Mouse (Mus musculus): ENCODE measurements around the gene Tmem131. TPM values are rescaled to one million over a fixed set of nuclear protein-coding genes. Genes with fewer than 3 reads are reported as not detected.

Tmem131 gene
- polyA plus RNA-seq, 1 experiment: 18.8 TPM

- TF ChIP-seq CTCF (IDR thresholded peaks at IDR 0.05; ENCODE audit: control insufficient read depth, insufficient read depth, insufficient replicate concordance, low read depth, low read length) (no peak), POLR2A (IDR thresholded peaks at IDR 0.05; ENCODE audit: control insufficient read depth, low read depth, low read length) (no peak)
- H3K27me3 ChIP-seq (ENCODE audit: control insufficient read depth, insufficient read depth, low read length): no peaks in the 10 kb centered on the region
- no peak overlapping the region for H3K27ac ChIP-seq (ENCODE audit: control insufficient read depth, insufficient read depth, low read depth, low read length)
- H3K4me3 ChIP-seq (ENCODE audit: control insufficient read depth, low read depth, low read length): no peak overlapping the region
- peaks cover 2% of the 10 kb centered on the region; the same call in 1 of the 2 replicates for H3K4me1 ChIP-seq (ENCODE audit: control insufficient read depth, insufficient read depth, low read length)
- no peaks in the 10 kb centered on the region for H3K36me3 ChIP-seq (ENCODE audit: control insufficient read depth, insufficient read depth, low read length)
These were observed 189.4 kb downstream of the Tmem131 start for GRCm38 (mm10) chr1:36753932-36754675.

DNA sequence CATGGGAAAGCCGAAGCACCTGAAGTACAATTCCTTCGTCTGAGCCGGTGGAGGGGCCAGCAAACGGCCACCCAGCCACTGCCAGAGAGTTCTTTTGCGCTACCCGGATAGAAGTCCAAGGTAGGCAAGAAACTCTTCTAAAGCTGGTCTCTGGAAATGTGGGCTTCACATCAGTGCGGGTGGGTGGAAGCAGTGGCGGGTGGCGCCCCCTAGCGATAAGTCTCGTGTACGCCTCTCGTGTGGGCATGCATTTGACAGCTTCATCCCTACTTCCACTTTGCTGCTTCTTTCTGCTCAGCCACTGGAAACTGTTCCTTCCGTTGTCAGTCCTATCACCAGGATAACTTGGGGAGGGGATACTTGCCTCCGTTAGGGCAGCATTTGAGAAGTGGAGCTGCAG, 197.0 kb downstream of the Tmem131 start:
- Histone ChIP-seq H3K27ac (ENCODE audit: control insufficient read depth, insufficient read depth, low read depth, low read length) (no peak overlapping the region), H3K27me3 (ENCODE audit: control insufficient read depth, insufficient read depth, low read length) (no peaks in the 10 kb centered on the region), H3K36me3 (ENCODE audit: control insufficient read depth, insufficient read depth, low read length) (no peaks in the 10 kb centered on the region), H3K4me1 (ENCODE audit: control insufficient read depth, insufficient read depth, low read length) (no peaks in the 10 kb centered on the region; the same call in 1 of the 2 replicates), H3K4me3 (ENCODE audit: control insufficient read depth, low read depth, low read length) (no peak overlapping the region)
- TF ChIP-seq CTCF (IDR thresholded peaks at IDR 0.05; ENCODE audit: control insufficient read depth, insufficient read depth, insufficient replicate concordance, low read depth, low read length) (peak; percentile 93), POLR2A (IDR thresholded peaks at IDR 0.05; ENCODE audit: control insufficient read depth, low read depth, low read length) (no peak)

- TF ChIP-seq CTCF (IDR thresholded peaks at IDR 0.05; ENCODE audit: control insufficient read depth, insufficient read depth, insufficient replicate concordance, low read depth, low read length) (no peak), POLR2A (IDR thresholded peaks at IDR 0.05; ENCODE audit: control insufficient read depth, low read depth, low read length) (no peak)
- no peak overlapping the region for H3K4me3 ChIP-seq (ENCODE audit: control insufficient read depth, low read depth, low read length)
- no peaks in the 10 kb centered on the region; the same call in 1 of the 2 replicates for H3K4me1 ChIP-seq (ENCODE audit: control insufficient read depth, insufficient read depth, low read length)
- H3K27ac ChIP-seq (ENCODE audit: control insufficient read depth, insufficient read depth, low read depth, low read length): no peak overlapping the region
- no peaks in the 10 kb centered on the region for H3K36me3 ChIP-seq (ENCODE audit: control insufficient read depth, insufficient read depth, low read length)
- no peaks in the 10 kb centered on the region for H3K27me3 ChIP-seq (ENCODE audit: control insufficient read depth, insufficient read depth, low read length)
These were observed 197.8 kb downstream of the Tmem131 start for GRCm38 (mm10) chr1:36745661-36746060.

- TF ChIP-seq POLR2A (IDR thresholded peaks at IDR 0.05; ENCODE audit: control insufficient read depth, low read depth, low read length) (no peak), CTCF (IDR thresholded peaks at IDR 0.05; ENCODE audit: control insufficient read depth, insufficient read depth, insufficient replicate concordance, low read depth, low read length) (peak; percentile 77; the same call in 1 of the 2 replicates)
- Histone ChIP-seq H3K27ac (ENCODE audit: control insufficient read depth, insufficient read depth, low read depth, low read length) (no peak overlapping the region), H3K27me3 (ENCODE audit: control insufficient read depth, insufficient read depth, low read length) (no peaks in the 10 kb centered on the region), H3K4me1 (ENCODE audit: control insufficient read depth, insufficient read depth, low read length) (no peaks in the 10 kb centered on the region; the same call in 1 of the 2 replicates), H3K4me3 (ENCODE audit: control insufficient read depth, low read depth, low read length) (no peak overlapping the region), H3K36me3 (ENCODE audit: control insufficient read depth, insufficient read depth, low read length) (no peaks in the 10 kb centered on the region)
These were observed 199.1 kb downstream of the Tmem131 start for GRCm38 (mm10) chr1:36744268-36744944.

- no peak for TF ChIP-seq POLR2A (IDR thresholded peaks at IDR 0.05; ENCODE audit: control insufficient read depth, low read depth, low read length)
- TF ChIP-seq CTCF (IDR thresholded peaks at IDR 0.05; ENCODE audit: control insufficient read depth, insufficient read depth, insufficient replicate concordance, low read depth, low read length): no peak
- H3K36me3 ChIP-seq (ENCODE audit: control insufficient read depth, insufficient read depth, low read length): no peaks in the 10 kb centered on the region
- H3K27me3 ChIP-seq (ENCODE audit: control insufficient read depth, insufficient read depth, low read length): no peaks in the 10 kb centered on the region
- H3K4me1 ChIP-seq (ENCODE audit: control insufficient read depth, insufficient read depth, low read length): no peaks in the 10 kb centered on the region; the same call in 1 of the 2 replicates
- H3K27ac ChIP-seq (ENCODE audit: control insufficient read depth, insufficient read depth, low read depth, low read length): no peak overlapping the region
- no peak overlapping the region for H3K4me3 ChIP-seq (ENCODE audit: control insufficient read depth, low read depth, low read length)
These were observed 200.4 kb downstream of the Tmem131 start for GRCm38 (mm10) chr1:36743046-36743445.

Other genes with a start within 250 kb of the Tmem131 start
- 36.9 and 53.7 TPM in 2 replicates for gene 4933424G06Rik, start 233.5 kb downstream of the Tmem131 start, polyA plus RNA-seq (2012; rRNA removed)
- 42.7 and 44.5 TPM in 2 replicates for gene Actr1b, start 229.2 kb downstream of the Tmem131 start, polyA plus RNA-seq (2012; rRNA removed)
- 2.6 and 3.5 TPM in 2 replicates for gene Zap70, start 181.9 kb downstream of the Tmem131 start, polyA plus RNA-seq (2012; rRNA removed)
- 219 and 242 TPM in 2 replicates for gene Vwa3b, start 82.9 kb upstream of the Tmem131 start, polyA plus RNA-seq (2012; rRNA removed)